Mouse (Mus musculus) lung, postnatal 0 days (tissue): Measurements from ENCODE around the gene Olfr615.

ENCODE experiments used
- CTCF ChIP-seq: IDR thresholded peaks from 2 replicates; pipeline ENCODE4 v1.5.1; 2016; ENCODE audit warnings: antibody characterized with exemption, mild to moderate bottlenecking
- EP300 ChIP-seq: IDR thresholded peaks from 2 replicates; pipeline ENCODE4 v1.6.1; 2016; ENCODE audit warnings: antibody characterized with exemption, mild to moderate bottlenecking, control low read depth

GRCm38 (mm10) chr7:103589803-103590202 lies 33.9 kb downstream of the Olfr615 start, which contains the start of gene Olfr618:
- TF ChIP-seq CTCF (no peak), EP300 (no peak)
